Mouse (Mus musculus): ENCODE data around the gene Rpl28. TPM values are rescaled to one million over a fixed set of nuclear protein-coding genes. Genes with fewer than 3 reads are reported as not detected.

The Rpl28 gene
- total and polyA plus RNA-seq, 2 experiments, result 58.4 to 211 TPM

- TF ChIP-seq CTCF (IDR thresholded peaks at IDR 0.05; ENCODE audit: low read depth, low read length), result no peak
- no peak for TF ChIP-seq POLR2A (IDR thresholded peaks at IDR 0.05; ENCODE audit: extremely low read depth, insufficient read depth, low read length)
- H3K4me1 ChIP-seq (ENCODE audit: control insufficient read depth, insufficient read depth, low read length), result no peaks in the 10 kb centered on the region
- 0 out of 2 replicates have a peak overlapping the region, but pooled peaks have one; percentile 0 for H3K27ac ChIP-seq (replicated peaks; ENCODE audit: insufficient read depth, low read depth, low read length)
- 10% methylated on average over 4 of the region's 4 CpGs for WGBS
- no peaks in the 10 kb centered on the region for H3K36me3 ChIP-seq (ENCODE audit: control insufficient read depth, insufficient read depth, low read length)
- H3K4me3 ChIP-seq (ENCODE audit: insufficient read depth, low read depth, low read length), result no peak overlapping the region
- H3K79me2 ChIP-seq (ENCODE audit: control insufficient read depth, insufficient read depth, low read length), result no peaks in the 10 kb centered on the region
- no peak for DNase-seq (ENCODE audit: extremely low read depth, low read depth, low spot score)
- 0 out of 2 replicates have a peak overlapping the region, but pooled peaks have one; percentile 2 for H3K9ac ChIP-seq (ENCODE audit: low read depth, low read length)
- H3K27me3 ChIP-seq (ENCODE audit: control insufficient read depth, insufficient read depth, low read length), result no peaks in the 10 kb centered on the region
These were observed 27.5 kb upstream of the Rpl28 start for GRCm38 (mm10) chr7:4764946-4765710.

- Histone ChIP-seq H3K27me3 (ENCODE audit: control insufficient read depth, insufficient read depth, low read length) (0 out of 2 replicates have a peak, but pooled peaks cover under 1% of the 10 kb centered on the region), H3K27ac (replicated peaks; ENCODE audit: insufficient read depth, low read depth, low read length) (no peak within 1 kb of the TSS), H3K36me3 (ENCODE audit: control insufficient read depth, insufficient read depth, low read length) (no peaks in the 10 kb centered on the region), H3K9ac (ENCODE audit: low read depth, low read length) (no peak within 1 kb of the TSS), H3K4me1 (ENCODE audit: control insufficient read depth, insufficient read depth, low read length) (no peaks in the 10 kb centered on the region), H3K4me3 (ENCODE audit: insufficient read depth, low read depth, low read length) (no peak within 1 kb of the TSS), H3K79me2 (ENCODE audit: control insufficient read depth, insufficient read depth, low read length) (no peaks in the 10 kb centered on the region)
- DNase-seq (ENCODE audit: extremely low read depth, low read depth, low spot score), result no peak
- 77% methylated on average over 5 of the region's 5 CpGs for whole genome bisulfite sequencing
- TF ChIP-seq POLR2A (IDR thresholded peaks at IDR 0.05; ENCODE audit: extremely low read depth, insufficient read depth, low read length) (no peak), CTCF (IDR thresholded peaks at IDR 0.05; ENCODE audit: low read depth, low read length) (no peak)
These were observed 21.5 kb upstream of the Rpl28 start, which contains the start of gene Fam71e2 for GRCm38 (mm10) chr7:4771202-4771601. Fam71e2 (minus strand) TSS chr7:4771302.

GRCm38 (mm10) chr7:4776131-4776530 is 16.5 kb upstream of the Rpl28 start:
- H3K9ac ChIP-seq (ENCODE audit: low read depth, low read length), result no peak overlapping the region
- no peak overlapping the region for H3K4me3 ChIP-seq (ENCODE audit: insufficient read depth, low read depth, low read length)
- DNase-seq (ENCODE audit: extremely low read depth, low read depth, low spot score), result no peak
- H3K27me3 ChIP-seq (ENCODE audit: control insufficient read depth, insufficient read depth, low read length), result peaks cover 13% of the 10 kb centered on the region; the same call in 1 of the 2 replicates
- no peaks in the 10 kb centered on the region for H3K36me3 ChIP-seq (ENCODE audit: control insufficient read depth, insufficient read depth, low read length)
- peaks cover 7% of the 10 kb centered on the region; the same call in 1 of the 2 replicates for H3K4me1 ChIP-seq (ENCODE audit: control insufficient read depth, insufficient read depth, low read length)
- WGBS, result 63% methylated on average over 10 of the region's 10 CpGs
- no peak overlapping the region for H3K27ac ChIP-seq (replicated peaks; ENCODE audit: insufficient read depth, low read depth, low read length)
- H3K79me2 ChIP-seq (ENCODE audit: control insufficient read depth, insufficient read depth, low read length), result no peaks in the 10 kb centered on the region
- TF ChIP-seq POLR2A (IDR thresholded peaks at IDR 0.05; ENCODE audit: extremely low read depth, insufficient read depth, low read length), result no peak

- Histone ChIP-seq H3K36me3 (ENCODE audit: control insufficient read depth, insufficient read depth, low read length) (no peaks in the 10 kb centered on the region), H3K4me3 (ENCODE audit: insufficient read depth, low read depth, low read length) (peak overlapping the region; percentile 64; the same call in 1 of the 2 replicates), H3K27ac (replicated peaks; ENCODE audit: insufficient read depth, low read depth, low read length) (no peak overlapping the region), H3K79me2 (ENCODE audit: control insufficient read depth, insufficient read depth, low read length) (no peaks in the 10 kb centered on the region), H3K9ac (ENCODE audit: low read depth, low read length) (peak overlapping the region; percentile 49; the same call in 1 of the 2 replicates), H3K27me3 (ENCODE audit: control insufficient read depth, insufficient read depth, low read length) (peaks cover 13% of the 10 kb centered on the region; the same call in 1 of the 2 replicates), H3K4me1 (ENCODE audit: control insufficient read depth, insufficient read depth, low read length) (peaks cover 7% of the 10 kb centered on the region; the same call in 1 of the 2 replicates)
- no peak for DNase-seq (ENCODE audit: extremely low read depth, low read depth, low spot score)
- TF ChIP-seq POLR2A (IDR thresholded peaks at IDR 0.05; ENCODE audit: extremely low read depth, insufficient read depth, low read length) (no peak), CTCF (IDR thresholded peaks at IDR 0.05; ENCODE audit: low read depth, low read length) (no peak)
- WGBS, result 3% methylated on average over 45 of the region's 56 CpGs
These were observed 15.5 kb upstream of the Rpl28 start for GRCm38 (mm10) chr7:4776861-4777830.

GRCm38 (mm10) chr7:4777851-4778637 is 14.6 kb upstream of the Rpl28 start:
- Histone ChIP-seq H3K27me3 (ENCODE audit: control insufficient read depth, insufficient read depth, low read length) (peaks cover 13% of the 10 kb centered on the region; the same call in 1 of the 2 replicates), H3K9ac (ENCODE audit: low read depth, low read length) (no peak overlapping the region), H3K4me3 (ENCODE audit: insufficient read depth, low read depth, low read length) (no peak overlapping the region), H3K36me3 (ENCODE audit: control insufficient read depth, insufficient read depth, low read length) (no peaks in the 10 kb centered on the region), H3K4me1 (ENCODE audit: control insufficient read depth, insufficient read depth, low read length) (peaks cover 7% of the 10 kb centered on the region; the same call in 1 of the 2 replicates), H3K79me2 (ENCODE audit: control insufficient read depth, insufficient read depth, low read length) (no peaks in the 10 kb centered on the region), H3K27ac (replicated peaks; ENCODE audit: insufficient read depth, low read depth, low read length) (no peak overlapping the region)
- 11% methylated on average over 20 of the region's 20 CpGs for WGBS
- TF ChIP-seq POLR2A (IDR thresholded peaks at IDR 0.05; ENCODE audit: extremely low read depth, insufficient read depth, low read length), result no peak
- TF ChIP-seq CTCF (IDR thresholded peaks at IDR 0.05; ENCODE audit: low read depth, low read length), result no peak
- DNase-seq (ENCODE audit: extremely low read depth, low read depth, low spot score), result no peak
